Mouse (Mus musculus): ENCODE measurements around the gene Actr5.
A peak's percentile ranks its signal among the peaks of the same experiment; 100 is the strongest.

The Actr5 gene

DNA sequence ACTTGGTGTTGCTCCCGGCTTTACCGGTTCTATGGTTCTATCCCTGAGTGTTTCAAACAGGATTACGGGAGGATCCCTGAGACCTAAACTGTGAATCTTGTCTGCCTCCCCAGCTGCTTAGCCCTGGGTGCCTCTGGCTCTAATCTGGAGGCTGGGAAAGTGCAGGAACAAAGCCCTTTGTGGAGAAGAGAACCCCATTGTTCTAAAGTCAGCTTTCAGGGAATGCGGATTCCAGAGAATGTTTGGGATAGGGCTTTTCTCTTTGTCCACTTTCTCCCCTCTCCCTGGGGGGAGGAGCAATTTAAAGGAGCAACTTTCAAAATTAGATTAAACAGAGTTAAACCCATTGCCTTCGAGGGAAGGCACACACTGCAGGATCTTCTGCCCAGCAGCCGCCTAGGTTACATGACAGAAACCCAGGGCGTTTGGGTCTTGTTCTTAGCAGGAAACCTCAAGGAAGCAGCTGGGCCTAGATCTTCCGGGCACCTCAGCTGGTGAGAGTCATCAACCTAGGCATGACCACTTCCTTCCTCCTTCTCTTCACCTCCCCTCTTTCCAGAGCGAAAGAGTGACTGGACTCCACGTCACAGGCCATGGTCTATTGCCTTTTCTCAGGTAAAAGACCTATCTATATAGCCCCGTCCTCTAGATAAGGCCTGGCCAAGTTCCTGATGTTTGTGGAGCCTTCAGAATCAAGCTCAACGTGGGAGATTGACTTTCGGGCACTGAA, 41.5 kb downstream of the Actr5 start:
- no peak for DNase-seq (ENCODE audit: inconsistent age in 2 of 2, low spot score in 1 of 2)

DNA sequence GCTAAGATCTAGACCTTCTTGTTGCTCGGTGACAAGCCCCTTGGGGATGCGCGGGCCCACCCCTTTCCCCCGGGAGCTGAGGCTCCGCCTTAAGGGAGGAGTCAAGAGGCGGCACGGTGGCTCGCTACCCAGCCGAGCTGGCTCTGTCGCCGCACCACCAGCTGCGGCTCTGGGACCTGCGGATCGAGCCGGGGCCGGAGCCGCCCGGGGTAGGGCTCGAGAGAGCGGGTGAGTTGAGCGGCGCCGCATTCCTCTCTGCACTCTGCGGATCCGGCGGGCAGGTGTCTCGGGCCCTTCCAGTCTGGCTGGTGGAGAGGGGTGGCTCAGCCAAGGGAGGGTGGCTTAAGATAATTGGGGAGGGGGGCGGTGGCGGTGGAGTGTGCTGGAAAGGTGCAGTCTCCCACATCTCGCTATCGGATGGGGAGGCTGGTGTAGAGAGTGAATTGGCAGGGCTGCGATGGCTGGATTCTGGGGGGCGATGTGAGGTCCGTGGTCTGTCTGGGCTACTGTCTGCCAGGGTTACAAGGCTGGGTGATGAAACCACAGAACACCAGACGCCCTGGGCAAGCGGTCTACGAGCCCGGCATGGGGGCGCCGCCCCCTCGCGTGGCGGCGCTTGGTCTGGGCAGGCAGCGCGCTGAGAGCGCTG, 42.5 kb downstream of the Actr5 start:
- peak; percentile 67 to 82 for DNase-seq (ENCODE audit: inconsistent age in 2 of 2, low spot score in 1 of 2)

DNA sequence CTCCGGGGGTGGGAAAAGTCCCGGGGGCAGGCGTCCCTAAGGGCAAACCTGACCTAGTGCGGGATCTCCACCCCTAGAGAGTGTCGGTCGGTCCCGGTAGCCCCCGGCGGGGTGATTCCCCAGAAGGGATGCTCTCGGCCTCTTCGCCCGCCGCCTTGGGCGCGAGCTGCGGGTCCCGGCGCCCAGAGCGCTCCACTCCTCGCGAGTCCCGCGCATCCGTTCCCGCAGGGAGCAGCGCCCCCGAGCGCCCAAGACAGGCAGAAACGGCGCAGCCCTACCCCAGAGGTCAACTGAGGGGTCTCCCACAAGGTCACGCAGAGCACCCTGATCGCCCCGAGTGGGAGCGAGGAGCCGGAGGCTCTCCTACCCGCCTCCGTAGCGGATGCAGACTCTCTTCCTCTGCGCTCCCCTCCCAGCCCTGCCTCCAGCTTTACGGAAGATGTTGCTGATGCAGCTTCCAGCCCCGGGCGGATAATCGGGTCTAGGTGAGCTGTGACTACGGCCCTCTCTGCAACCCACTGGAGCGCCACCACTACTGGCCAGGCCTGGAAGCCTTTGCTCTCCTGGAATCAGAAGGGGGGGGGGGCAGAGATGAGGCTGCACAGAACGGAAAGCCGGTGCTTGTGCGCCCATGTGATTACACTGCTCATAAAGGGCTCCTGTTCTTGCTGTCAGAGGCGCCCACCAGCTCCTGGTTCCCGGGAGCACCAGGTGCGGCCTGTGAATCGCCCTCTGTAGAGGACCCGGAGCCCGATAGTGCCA, 43.2 kb downstream of the Actr5 start:
- DNase-seq (ENCODE audit: inconsistent age in 2 of 2, low spot score in 1 of 2), result peak; percentile 46 to 78

DNA sequence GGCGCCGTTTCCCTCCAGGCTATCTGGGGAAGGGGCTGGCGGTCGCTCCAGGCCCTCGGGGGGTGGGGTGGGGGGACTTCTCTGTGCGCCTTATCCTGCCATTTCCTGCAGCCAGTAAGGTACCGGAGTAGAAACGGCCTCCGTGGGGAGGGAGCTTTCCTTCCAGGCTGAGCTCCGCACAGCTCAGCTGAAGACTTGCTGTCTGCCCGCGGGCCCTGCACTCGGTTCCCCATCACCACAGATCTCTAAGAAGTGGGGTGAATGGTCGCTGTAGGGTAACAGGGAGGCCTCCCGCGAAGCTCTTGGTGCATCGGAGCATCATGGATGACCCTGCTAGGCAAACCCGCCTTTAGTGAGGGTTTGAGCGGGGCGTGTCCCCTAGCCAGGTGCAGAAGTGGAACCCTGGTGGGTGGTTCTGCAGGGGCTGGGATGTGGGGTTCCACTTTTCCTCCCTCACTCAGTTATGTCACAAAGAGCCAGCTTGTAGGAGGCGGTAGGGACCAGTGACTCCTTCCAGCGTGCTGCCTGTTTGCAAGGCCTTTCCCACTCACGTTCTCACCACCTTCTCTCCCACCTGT, 43.8 kb downstream of the Actr5 start:
- no peak for DNase-seq (ENCODE audit: inconsistent age in 2 of 2, low spot score in 1 of 2)

DNA sequence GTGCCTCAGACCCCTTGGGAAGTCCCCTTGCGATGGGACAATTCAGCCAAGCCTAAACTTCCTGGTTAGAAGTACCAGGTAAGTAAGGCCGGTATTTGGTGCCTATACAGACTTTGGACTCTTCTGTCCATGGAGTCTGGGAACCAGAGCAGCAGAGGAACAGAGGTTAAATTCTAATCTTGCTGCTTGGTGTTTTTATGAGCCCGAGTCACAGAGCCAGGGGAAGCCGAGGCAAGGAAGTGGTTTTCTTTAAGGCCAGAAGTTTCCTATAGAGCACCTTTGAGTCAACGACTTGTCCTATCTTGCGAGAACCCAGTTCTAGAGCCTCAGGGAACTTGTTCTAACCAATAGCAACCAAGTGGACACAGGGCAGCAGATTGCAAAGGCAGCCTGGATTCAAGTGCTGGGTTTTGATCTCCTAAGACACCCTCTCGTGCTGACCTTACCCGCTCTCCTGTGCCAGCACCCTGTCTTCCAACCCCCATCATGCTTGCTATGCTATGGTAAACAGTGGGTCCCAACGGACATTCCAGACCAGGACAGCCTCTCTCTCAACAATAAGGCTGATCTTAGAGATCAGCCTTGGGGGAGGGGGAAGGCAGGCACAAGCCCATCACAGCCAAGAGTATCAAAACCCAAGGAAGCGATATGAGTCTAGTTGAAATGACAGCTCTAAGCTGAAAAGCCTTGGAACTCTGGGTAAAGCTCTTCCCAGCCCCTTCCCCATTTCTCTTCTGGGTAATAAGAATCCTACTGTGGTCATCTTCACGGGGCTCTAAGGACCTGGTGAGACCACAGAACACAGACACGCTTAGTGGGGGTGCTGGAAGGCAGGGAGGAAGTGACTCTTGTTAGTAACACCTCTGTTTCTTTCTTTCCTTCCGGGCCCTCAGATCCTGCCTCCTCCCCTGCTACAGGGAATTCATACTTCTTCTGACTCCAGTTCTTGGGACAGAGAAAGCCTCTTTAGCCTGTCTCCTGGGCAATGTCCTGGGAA, 44.8 kb downstream of the Actr5 start:
- no peak for DNase-seq (ENCODE audit: inconsistent age in 2 of 2, low spot score in 1 of 2)

DNA sequence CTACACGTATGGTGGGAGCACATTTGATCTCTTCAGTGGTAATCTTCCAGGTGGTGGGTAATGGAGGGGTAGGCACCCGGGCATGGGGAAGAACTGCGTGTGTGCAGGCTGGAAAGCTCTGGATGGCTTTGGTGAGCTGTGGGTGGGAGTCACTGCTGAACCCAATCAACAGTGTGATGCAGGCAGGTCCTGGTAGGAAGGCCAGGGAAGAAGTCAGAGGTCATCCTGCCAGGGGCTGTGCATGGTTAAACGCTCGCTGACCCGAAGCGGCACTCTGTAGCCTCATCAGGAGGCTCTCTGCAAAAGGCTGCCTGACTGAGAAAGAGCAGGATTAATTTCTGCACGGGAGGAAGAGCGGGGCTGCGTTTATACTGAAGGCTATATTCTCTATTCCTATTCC, 45.9 kb downstream of the Actr5 start:
- DNase-seq (ENCODE audit: inconsistent age in 2 of 2, low spot score in 1 of 2), result no peak

DNA sequence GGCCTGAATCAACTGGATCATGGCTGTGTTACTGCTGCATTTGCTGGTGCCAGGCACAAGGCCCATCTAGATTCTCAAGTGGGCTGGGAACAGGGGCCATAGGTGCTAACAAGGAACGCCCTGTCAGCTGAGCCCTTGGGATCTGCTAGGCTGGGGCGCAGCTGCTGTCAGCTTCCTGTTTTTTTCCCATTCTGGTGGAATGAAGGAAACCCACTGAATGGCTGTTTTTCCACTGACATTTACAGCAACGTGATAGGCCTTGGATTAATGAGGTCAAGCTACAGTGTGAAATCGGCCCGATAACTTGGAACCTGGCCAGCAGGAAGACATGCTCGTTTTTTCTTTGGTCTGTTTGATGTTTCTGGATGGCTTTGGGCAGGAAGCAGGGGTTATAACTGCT, 48.1 kb downstream of the Actr5 start:
- peak; percentile 72 to 92 for DNase-seq (ENCODE audit: inconsistent age in 2 of 2, low spot score in 1 of 2)

DNA sequence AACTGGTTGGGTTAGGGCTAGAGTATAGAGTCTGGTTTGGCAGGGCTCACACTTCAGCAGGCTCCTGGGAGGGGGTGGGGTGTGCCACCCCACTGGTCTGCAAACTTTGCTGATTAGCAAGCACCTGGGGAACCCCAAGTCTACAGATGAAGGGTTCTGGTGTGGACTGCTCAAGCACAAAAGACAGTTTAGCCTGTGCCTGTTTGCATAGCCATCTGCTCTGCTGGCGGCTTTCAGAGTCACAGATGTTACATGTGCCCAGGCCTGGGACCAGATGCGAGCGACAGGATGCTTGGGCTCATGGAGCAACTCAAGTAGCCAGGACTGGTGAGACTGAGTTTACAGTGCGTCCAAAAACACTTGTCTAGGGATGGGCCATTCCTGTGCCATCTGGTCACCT, 48.8 kb downstream of the Actr5 start:
- DNase-seq (ENCODE audit: inconsistent age in 2 of 2, low spot score in 1 of 2), result peak in 1 of 2 experiments; percentile 61

DNA sequence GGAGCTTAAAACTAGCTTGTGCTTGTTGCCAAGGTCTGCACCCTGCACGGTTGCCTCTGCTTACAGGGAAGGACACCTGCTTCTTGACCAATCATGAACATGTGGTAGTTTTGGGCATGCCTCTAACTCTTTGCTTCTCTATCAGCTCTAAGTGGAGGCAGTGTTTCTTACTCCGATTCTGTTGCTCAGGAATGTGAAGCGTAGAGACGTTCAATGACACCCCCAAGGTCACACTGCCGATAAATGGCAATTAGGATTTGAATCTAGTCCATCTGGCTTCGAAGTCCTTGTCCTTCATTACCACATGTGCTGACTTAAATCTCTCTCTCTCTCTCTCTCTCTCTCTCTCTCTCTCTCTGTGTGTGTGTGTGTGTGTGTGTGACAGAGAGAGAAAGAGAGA, 49.4 kb downstream of the Actr5 start:
- peak in 1 of 2 experiments; percentile 74 for DNase-seq (ENCODE audit: inconsistent age in 2 of 2, low spot score in 1 of 2)

DNA sequence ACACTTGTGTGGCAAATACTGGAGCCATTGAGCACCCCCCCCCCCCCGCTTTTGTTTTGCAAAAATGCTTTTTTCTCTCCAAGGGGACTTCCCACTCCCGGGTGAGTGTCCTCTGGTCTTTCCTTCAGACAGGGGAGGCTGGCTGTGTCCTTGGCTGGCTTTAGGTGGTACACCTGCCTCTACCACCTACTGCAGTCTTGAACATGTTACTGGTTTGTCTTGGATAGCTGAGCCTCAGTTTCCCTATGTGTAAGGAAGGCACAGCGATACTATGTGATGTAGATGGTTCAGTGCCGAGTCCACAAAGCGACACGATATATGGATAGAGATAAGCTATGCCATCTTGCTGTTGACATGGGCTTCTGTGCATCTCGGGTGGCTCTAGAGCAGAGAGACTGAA, 50.1 kb downstream of the Actr5 start:
- no peak for DNase-seq (ENCODE audit: inconsistent age in 2 of 2, low spot score in 1 of 2)

DNA sequence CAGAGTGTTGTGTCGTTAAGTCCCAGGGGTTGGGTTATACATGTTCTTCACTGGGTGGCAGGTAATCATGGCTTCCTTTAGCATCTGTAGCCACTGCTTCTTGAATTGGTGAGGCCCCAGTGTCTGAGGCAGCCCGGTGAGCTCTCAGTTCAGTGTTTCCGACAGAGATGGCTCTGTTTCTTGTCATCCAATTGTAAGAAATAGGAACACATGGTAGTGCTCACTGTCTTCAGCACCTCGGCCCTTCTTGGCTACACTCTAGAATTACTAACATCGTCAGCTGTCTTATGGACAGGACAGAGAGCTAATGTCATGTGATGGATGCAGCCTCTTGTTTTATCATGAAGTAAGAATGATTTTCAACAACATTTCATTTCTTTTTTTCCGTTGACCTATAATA, 50.5 kb downstream of the Actr5 start:
- DNase-seq (ENCODE audit: inconsistent age in 2 of 2, low spot score in 1 of 2), result no peak

DNA sequence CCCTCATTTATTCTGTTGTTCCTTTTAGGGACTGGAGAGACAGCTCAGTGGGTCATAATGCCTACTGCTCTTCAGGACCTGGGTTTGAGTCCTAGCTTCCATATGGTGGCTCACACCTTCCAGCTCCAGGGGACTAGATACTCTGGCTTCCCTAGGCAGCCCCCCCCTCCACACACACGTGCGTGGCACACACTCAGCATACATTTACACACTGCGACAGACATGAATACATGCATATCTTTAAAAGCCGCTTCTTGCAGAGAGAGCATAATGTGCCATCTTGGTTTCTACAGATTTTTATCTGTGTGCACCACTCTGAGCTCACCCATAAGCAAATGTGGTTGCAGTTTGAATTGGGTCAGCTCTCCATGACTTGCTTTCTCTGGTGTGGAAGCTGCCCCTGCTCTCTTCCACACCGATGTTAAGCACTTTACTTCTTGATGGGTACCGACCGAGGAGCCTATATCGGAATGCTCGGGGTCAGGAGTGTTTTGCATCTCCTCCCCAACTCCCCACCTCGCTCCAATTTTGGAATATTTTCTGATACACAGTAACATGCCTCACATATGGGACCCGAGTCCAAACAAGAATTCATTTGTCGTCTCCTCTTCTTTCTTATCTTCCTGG, 51.3 kb downstream of the Actr5 start:
- DNase-seq (ENCODE audit: inconsistent age in 2 of 2, low spot score in 1 of 2), result no peak

DNA sequence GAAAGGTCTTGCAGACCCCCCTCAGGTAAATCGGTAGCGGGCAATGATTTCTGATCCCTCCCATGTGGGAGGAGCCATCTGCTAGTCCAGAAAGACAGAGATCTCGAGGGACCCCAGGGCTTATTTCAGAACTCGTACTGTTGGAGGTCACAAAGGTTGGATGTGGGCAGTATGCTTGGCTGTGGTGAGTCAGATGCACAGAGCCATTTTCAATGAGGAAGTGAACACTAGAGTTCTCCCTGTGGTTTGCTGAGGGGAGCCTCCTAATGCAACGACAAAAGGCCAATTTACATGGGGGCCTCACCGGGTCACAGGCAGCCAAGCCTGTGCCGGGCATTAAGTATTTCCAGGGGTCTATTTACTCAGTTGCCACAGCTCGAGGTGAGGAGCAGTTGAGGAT, 53.3 kb downstream of the Actr5 start:
- DNase-seq (ENCODE audit: inconsistent age in 2 of 2, low spot score in 1 of 2), result no peak

DNA sequence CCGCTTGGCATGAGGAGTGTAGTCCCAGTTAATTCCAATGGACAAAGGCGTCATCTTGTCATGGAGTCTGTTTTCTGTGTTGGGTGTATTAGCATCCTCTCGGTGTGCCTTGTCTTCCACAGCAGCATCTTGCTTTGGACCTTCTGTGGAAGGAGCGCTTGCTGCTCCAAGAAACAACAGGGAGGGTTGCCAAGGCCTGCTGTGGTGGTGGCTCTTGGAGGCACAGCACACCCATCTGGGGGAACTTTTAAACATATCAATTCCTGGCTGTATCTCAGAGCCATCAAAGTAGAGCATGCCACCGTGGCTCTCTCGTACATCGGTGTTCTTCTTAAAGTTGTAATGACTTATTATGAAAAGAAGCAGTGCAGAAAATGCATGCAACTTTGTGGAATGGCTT, 54.4 kb downstream of the Actr5 start:
- DNase-seq (ENCODE audit: inconsistent age in 2 of 2, low spot score in 1 of 2), result no peak

DNA sequence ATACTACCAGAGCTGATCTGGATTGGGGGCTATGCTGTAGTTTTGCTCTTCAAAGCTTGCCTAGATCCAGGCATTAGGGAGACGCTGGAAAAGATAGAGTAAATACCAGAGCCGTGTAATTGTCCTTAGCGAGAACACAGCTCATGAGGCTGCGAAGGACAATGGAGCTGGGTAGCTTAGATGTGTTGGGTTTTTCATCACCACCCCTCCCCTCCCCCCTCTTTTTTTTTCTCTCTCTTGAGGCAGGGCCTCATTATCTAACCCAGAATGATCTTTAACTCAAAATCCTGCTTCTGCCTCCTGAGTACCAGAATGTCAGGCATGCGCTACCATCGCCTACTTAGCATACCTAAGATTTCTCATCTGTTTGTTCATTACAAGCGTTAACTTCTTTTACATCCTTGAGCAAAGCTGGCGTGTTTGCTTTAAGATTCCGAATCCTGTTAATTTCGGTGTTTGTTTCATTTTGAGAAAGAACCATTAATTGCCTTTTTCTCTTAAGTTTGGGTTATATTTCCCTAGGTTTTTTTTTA, 55.7 kb downstream of the Actr5 start:
- DNase-seq (ENCODE audit: inconsistent age in 2 of 2, low spot score in 1 of 2), result no peak

DNA sequence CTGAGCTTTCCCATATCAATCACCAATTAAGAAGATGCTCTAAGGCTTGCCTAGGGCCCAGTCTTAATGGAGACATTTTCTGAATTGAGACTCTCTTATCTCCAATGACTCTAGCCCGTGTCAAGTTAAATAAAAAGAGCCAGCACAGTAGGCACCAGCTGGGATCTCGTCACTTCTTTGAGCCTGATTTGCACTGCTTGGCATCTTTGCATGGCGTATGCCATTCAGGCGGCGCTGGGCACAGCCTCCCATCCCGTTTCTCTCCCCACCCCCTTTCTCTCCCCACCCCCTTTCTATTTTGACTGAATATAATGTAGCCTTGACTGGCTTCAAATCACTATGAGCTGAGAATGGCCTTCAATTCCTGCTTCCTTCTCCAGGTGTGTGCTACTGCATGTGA, 57.0 kb downstream of the Actr5 start:
- no peak for DNase-seq (ENCODE audit: inconsistent age in 2 of 2, low spot score in 1 of 2)

DNA sequence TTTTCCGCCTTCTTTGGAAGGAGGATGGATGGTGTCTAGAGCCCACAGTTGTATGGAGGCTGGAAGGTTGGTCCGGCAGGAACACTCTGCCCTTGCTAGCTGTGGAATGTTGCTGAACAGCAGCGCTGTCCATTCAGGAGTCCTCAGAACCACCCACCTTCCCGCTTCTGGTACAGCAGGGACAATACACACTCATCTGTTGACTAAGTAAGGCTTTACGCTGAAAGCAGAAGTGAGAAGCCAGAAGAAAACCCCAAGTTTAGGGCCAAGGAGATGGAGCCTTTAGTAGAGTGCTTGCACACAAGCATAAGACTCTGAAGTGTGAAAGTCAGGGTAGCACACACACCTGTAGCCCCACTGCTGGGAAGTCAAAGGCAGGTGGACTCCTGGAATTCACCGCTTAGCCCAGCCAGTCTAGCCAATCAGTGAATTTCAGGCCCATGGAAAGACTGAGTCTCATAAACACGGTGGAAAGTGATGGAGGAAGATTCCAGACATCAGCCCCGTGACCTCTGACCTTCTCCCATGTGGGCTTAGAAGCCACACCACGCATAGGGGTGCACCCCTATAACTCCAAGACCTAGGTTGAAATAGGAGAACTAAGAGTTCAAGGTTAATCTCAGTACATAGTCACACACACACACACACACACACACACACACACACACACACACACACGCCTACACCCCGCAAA, 57.8 kb downstream of the Actr5 start:
- DNase-seq (ENCODE audit: inconsistent age in 2 of 2, low spot score in 1 of 2), result no peak

DNA sequence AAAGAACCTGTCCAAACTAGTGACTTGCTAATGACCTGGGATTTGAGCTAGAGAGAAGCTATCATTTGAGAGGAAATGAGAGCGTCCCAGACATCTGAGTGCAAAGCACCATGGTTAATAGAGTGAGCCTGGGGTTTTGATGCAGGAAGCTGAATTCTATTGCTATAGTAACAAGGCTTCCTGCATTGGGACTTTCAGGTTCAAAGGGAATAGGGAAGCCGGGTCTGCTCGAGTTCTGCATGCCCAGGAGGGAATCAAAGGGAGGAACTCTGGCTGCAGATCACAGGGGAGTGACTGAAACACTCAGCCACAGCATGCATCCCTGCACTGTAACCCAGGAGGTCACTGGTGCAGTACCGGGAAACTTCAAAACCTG, 58.3 kb downstream of the Actr5 start:
- peak in 1 of 2 experiments; percentile 21 for DNase-seq (ENCODE audit: inconsistent age in 2 of 2, low spot score in 1 of 2)

DNA sequence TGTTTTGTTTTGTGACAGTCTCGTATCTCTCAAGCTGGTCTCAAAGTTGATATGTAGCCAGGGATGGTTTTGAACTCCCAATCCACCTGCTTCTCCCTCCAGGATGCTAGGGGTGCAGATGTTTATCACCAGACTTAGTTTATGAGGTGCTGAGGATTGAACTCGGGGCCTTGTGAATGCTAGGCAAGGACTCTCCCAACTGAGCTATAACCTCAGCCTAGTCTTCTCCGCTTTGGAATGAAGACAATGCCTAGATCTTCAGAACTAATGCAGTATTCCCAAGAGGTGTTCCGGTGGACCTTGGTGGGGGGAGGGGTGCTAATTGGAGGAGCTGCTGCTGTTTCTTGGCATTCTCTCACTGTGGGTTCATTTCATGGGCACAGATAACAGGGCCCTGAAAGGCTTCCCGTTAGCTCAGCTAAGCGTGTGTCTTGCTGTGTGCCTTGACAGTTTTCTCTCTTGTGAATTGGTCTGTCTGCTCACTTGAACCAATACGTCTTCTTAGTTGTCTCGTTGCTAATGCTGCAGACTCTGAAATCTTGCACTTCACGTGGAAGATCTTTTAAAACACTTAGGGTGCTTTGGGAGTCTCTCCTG, 59.7 kb downstream of the Actr5 start:
- peak in 1 of 2 experiments; percentile 25 for DNase-seq (ENCODE audit: inconsistent age in 2 of 2, low spot score in 1 of 2)
